Mouse (Mus musculus) gastrocnemius, adult 8-10 months (tissue): Measurements from ENCODE around the gene Sall1. TPM values are rescaled to one million over a fixed set of nuclear protein-coding genes. Genes with fewer than 3 reads are reported as not detected.

ENCODE experiments used
- DNase-seq, 2 experiments: peaks; one replicate each; pipeline ENCODE4 v3.0.0; 2022; ENCODE audit warnings: low spot score in 2 of 2
- total RNA-seq, 4 experiments: library from RNA; stranded (reverse); gene quantifications; 2 replicates each; pipeline ENCODE4 v1.2.4; 2022

Gene Sall1
- total RNA-seq, 4 experiments from 2014 or later = not detected

DNA sequence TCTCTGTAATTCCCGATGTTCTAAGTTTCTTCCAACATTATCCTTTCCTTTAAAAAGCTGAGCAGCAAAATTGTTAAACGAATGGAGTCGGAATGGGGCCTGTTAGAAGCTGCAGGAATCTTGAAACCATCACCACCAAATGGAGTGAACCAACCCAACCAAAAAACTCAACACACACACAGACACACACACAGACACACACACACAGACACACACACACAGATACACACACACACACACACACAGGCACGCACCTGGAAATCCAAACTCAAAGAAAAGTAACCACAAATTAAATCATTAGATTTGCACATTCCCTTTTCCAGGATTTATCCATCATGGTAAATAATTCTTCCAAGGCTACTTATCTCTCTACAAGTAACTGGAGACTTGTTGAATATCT is 5.0 kb downstream of the Sall1 start:
- DNase-seq = no peak

DNA sequence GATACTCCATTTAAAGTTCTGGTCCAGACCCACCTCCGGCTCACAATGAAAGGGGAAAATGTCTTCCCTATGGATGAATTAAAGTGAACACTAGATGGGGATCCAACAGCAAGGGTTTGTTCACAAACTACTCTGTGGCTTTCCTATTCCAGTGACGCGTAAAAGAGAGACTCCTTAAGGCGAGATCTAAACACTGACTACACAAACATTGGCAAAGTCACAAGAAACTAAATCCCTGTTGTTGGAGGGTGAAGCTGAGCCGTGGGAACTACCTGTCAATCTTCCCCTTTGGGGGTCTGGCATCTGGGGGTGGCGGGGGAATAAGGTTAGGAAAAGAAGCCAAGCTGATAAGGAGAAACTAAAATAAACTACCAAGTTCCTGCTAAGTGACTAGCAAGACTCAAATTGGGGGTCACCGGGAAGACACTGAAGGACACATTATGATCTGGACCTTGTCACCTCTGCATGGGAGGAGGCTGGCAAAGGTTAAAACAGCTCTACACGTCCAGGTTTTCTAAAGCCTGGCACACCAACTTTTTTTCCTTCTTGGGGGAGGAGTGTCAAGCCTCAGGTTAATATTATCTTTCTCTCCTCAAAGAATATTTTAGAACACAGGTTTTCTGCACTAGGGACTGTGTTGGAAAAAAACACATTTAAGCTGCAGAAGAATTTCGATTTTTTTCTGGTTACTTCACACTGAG is 6.3 kb downstream of the Sall1 start:
- no peak for DNase-seq

DNA sequence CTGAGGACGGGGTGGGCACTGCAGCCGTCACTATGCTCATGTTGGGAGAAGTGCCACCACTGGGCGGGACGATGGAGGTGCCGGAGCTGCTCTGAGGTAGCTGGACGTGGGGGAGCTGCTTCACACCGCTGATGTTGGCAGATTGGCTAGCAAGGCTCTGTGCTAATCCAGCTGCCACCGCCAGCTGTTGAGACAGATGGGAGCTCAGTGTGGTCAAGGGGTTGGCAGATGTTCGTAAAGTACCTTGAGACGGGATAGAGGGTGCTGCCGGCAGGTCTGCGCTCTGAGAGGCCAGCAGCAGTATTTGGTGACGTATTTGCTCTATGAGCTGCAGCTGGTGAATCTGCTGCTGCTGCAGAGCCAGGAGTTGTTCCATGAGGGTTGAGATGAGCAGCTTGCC is 11.6 kb downstream of the Sall1 start:
- DNase-seq = no peak

DNA sequence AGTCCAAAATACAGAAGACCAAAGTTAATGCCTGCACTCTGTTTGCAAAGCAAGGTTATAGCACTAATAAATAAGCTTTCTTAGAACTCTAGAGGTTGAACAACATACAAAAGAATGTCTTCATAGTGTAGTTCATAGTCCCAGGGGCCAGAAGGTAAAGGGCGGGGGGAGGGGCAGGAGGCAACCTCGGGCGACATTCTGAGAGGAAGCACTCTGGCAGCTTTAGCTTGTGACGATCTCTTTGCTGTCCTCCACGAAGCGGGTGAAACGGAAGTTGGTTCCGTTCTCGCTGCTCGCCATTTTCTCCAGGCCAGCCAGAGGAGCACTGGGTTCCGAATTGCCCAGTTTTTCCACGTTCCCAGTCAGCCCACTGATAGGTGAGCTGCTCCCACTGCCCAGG is 15.8 kb downstream of the Sall1 start:
- no peak for DNase-seq

DNA sequence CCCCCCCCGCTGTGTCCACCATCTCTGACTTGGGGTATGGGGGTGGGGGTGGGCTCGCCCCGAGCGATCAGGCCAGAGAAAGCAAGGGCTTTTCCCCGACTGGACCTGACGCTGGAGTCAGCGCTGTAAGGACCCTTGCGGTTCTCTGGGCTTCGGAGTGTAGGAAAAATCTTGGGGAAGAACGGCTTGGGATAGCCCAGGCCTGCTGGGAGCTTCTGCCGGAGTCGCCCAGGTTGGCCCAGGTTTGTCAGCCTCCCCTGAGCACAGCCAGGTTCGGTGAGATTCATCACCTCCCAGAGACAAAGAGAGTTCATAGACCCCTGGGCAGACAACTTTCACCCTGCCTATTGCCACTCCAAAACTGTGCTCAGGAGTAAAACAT is 17.8 kb downstream of the Sall1 start:
- DNase-seq = no peak

DNA sequence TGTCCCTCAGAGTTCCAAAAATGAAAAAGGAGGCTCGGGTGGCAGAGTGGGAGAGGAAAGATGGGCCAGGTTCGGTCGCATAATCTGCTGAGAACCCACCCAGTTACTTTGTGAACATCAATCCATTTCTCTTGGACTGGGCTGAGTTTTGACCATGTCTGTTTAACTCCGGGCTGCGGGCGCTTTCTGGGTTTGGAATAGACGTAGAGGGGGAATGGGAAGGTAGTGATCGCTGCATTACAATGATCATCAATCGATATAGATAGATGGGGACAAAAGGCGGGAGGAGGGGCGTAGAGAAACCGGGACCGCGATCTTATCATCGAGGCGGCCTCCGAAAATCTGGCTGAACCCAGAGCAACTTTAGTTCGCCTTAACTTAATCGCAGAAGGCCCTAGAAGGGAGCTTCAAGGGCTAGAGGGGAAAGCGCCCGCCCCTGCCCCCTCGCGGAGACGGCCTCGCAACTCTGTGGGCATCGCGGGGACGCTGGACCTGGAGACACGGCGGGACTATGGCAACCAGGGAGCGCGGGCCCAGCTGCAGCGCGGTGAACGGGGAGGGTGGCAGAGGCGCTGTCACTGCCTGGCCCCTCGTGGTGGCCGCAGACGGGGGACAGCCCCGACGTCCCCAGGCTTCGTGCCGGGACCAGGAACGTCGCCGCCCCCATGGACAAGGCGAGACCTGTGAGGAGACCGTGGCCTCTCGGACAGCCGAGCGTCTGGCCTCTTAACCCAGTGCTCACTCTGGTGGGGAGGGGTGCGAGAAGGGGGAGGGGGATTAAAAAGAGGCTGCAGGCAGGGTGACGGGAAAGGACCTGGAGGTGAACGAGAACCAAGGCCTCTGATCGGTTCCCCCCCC is 18.5 kb downstream of the Sall1 start:
- no peak for DNase-seq

DNA sequence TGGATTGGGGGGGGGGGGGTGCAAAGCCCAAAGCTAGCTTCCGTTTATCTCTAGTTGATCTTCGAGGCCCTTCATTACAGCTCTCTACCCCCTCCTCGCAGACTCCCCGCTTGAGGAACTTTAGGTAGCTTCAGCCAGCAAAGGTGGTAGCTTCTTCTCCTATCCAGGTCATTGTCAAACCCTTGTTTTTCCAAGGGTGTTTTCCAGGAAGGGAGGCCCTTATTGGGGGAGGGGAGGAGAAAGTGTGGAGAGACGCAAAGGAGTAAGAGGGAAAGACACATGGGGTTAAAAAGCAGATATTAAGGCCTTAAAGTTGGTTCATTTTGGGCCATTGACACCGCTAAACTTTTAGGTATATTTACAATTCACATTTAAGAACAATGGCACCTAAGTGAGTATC is 19.2 kb downstream of the Sall1 start:
- no peak for DNase-seq

DNA sequence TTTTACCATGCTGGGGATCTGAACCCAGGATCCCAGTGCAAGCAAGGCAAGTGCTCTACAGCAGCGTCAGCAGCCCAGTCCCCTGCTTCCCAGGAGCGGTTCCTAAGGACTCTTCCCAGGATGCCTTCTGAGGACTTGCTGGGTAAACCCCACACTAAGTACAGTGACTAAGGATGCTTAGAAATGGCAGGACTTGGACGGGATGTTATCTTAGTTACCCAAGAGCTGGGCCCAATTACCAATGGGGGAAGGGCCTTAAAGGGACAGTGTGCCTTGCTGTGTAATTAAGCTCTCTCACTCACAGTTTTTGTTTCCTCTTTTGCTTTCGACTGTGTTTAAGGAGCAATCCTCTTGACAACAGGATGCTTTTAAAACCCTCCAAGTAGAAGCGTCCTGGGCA is 22.8 kb downstream of the Sall1 start:
- DNase-seq = no peak

DNA sequence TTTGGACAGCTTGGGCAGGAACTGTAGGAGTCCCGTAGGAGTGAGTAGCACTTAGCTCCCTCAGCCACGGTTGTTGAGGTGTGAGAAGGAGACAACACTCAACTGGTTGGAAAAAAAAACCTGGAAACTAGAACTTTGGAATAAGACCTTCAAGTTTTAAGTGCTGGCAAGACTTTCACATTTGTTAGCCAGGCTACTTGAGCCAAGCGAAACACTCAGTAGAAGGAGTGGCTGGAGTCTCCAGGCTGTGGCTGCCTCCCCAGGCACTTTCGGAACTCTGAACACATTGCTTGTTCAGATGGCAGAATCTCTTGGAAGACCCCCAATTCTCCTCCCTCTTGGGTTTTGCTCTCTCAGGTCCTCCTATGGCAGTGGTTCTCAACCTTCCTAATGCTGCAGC is 26.1 kb downstream of the Sall1 start:
- no peak for DNase-seq

DNA sequence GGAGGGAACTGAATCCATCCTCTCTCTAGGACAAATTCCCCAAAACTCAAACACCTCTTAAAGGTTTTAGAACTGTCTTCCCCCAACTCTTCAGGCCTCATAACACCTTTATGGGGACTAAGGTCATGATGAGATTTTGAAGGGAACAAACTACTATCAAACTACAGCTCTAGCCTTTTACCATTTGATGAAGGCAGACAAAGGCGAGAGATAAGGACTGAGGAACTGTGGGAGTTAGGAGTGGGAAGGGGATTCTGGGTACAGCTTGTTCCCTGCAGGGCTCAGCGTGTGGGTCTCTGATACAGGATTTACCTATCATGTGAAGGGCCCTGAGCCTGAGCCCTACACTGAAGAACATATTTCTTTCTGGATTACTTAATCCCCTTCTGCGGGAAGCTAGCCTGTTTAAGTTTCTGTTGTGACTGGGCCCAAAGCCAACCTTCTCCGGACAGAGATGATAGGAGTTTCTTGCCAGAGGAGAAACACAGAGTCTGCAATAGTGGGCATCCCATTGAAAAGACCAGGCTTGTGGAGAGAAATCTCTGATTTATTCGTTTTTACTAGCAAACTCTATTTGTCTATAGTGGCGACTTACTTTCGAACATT is 27.4 kb downstream of the Sall1 start:
- DNase-seq = no peak

DNA sequence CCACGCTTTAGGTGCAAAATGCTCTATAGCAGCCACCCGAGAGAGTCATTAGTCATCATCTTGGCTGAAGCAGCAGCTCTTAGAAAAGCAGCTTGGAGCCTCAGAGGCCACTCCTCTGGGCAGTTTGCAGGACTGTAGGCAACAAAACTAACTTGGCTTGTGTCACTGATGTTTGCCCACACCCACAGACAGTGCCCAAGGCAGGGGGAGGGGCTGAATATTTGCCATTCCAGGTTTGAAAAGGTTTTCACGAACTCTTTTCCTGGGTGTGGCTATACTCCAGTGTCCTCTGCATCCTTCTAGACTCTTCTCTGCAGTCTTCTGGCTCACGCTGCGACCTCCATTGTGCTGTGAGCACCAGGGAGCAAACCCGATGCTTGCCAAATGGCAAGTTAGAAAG is 28.4 kb downstream of the Sall1 start:
- DNase-seq = no peak

DNA sequence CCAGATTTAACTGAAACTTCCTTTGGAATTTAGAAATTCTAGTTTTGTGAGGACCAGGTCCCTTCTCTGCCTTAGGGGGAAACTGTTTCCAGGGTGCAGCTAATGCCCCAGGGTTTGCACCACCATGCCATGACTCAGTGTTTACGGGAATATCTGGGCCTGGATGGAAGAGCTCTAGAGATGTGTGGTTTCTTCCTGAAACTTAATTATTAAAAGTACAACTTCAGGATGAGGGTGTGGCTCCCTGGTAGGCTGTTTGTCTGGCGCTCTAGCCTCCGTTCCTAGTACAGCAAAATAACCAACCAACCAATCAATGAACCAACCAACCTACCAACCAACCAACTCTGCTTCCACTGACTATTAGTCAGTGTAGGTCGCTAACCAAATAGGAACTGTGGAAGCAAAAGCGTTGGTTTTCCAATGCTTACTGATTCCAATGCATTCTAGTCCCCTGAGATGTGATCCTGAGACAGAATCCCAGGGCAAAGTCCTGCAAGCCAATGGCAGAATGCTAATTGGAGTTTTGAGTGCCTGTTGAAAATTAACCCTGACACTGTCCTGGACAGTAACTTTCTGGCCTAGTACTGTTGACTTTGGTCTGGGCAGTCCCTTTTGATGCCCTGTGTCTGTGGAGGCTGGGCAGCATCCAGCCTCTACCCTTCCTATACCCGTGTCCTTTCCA is 31.0 kb downstream of the Sall1 start:
- DNase-seq = no peak

DNA sequence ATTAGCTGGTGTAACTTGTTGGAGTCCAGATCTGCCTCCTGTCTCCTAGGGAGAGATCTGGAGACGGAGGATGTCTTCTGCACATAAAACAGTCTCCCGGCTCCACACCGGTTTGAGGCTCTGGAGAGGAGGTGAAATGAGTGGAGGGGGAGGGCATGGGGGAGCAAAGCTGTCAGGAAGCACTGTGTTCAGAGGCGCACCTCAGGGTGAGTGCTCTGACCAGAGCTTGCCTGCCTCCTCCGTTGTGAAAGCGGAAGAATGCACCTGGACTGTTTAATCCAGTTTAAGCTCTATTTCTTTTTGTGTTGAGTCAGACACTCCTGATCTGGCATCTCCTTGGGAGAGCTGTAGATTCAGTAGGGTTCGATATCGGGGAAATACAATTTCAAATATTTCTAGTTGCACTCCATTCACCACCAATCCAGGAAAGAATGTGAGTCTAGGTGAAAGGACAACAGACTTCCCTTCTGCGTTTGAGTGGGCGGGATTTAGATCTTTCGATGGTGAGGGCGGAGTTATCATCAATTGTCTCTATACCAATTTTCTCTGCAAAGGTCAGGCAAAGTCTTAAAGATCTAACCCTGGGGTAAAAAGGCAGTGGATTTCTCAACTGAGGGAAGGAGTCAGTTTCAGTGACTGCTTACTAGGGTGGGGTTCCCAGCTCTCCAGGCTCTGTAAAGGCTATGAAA is 31.8 kb downstream of the Sall1 start:
- DNase-seq = no peak

DNA sequence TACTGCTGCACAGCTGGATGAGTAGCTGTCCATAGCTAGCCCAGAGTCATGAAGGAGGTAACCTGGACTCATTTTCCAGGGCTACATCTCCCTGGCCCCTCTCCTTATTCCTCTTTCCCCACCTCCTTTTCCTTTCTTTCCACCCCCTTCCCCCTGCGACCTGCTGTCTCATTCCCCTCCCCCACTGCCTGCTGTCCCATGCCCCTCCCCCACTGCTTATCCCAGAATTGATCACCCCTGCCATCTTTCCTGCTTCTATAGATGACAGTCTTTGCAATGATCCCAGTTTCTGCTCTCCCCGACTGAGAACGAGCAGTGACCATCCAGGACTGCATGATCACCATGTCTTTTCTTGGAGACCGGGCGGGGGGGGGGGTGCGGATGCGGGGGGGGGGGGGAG is 35.2 kb downstream of the Sall1 start:
- no peak for DNase-seq

DNA sequence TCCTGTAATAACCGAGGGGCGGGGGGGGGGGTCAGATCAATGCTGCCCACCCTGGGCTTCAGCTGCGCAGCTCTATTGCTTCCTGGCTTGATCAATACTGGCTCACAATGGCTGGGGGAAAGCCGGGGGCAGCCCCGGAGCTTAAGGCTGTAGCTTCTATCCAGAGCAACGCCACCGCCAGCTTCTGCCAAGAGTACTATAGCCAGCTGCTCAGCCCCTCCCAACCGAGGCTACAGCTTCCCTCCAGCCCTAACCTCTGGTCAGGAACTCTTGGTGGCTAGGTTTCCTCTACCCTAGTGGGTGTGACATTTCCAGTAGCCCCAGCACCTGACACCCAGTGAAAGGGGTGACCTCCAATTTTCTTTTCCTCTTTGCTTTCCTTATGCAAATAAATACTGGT is 36.8 kb downstream of the Sall1 start:
- no peak for DNase-seq

DNA sequence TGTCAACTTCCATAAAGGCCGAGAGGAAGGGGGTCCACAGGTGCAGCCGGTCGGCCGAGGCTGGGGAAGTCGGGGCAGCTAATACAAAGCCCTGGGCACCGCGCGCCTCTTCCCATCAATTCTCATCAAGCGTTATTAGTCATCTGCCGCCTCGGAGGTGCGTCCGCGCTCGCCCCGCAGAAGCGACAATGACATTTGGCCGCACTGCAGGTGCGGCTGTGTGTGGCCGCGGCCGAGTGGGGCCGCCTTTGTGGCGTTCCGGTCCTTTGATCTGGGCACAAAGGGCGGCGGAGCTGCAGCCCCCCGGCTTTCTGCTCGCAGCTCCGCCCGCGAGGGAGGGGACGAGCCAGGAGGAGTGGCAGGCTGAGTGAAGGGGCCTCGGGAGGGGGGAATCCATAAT is 37.5 kb downstream of the Sall1 start:
- DNase-seq = no peak

DNA sequence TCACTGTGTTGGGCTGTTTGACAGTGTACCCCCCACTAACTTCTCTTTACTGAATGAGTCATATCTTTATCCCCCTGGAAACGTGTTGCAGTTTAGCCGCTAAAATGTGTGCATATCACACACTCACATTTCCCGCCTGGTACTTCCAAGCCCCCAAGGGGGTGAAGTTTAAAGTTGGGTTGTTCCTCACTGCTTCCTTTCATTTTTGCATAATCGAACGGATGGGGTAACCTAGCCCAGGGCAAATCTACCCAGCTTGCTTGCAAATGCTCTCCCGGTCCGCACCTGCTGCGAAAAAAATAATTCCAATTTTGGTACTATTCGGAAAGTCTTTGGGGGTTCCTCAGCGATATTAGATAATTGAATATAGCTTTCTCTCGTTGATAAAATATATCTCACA is 38.2 kb downstream of the Sall1 start:
- DNase-seq = no peak

DNA sequence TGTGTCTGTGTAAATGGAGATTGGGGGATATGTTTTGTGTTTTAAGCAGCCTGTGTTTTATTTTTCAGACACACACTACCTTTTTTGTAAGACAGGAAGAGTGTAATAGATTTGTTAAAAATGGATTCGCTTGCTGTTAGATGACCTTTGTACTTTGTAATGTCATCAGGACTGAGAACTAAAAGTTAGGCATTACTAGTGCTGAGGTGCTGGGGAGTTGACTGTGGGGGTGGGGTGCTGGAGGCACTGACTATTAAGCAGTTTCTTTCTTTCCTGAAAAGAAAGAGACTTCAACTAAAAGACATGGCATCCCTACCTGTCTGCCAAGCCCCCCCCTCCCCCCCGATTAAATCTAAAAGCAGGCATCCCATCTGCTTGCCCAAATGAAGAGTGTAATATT is 39.9 kb downstream of the Sall1 start:
- no peak for DNase-seq

DNA sequence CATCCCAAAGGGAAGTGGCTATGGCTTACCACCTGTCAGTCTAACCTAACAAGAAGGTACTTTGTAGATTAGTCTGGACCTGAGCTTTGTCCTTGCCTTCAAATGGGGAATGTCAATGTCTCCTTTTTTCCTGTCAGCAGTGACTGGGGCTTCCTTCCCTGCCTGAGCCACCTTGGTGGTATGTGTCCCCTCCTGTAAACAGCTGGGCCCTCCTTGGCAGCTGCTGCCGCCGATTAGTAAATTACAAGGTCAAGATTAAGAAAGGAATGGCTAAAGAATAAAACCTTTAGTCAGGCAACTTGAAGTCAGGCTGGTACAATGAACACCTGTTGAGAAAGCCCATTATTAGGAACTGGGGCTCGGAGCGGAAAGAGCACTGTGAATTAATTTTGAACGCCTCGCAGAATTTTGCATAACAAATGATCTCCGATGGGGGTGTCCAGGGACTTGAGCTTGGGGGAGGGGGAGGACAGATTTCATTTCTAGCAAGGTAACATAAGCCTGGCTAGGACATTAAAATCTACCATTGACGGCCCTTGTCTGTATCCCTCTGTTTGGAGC is 40.5 kb downstream of the Sall1 start:
- no peak for DNase-seq

DNA sequence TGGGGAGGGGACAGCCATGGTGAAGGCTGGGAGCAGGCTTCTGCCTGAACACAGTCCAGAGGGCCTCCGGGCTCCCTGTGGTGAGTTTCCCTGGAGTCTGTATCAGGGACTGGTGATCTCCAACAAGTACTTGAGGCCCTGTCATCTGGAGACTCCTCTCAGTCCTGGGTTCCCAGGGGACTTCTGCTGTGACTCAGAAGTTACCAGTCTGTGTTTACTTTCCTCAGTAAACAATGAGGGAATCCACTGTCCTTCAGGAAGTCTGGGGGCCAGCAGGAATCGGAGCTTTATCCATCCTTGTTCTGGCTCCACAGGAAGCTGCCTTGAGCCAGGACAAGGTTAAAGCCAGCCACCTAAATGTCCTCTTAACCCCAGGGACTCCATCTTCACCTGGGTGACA is 41.8 kb downstream of the Sall1 start:
- DNase-seq = no peak

DNA sequence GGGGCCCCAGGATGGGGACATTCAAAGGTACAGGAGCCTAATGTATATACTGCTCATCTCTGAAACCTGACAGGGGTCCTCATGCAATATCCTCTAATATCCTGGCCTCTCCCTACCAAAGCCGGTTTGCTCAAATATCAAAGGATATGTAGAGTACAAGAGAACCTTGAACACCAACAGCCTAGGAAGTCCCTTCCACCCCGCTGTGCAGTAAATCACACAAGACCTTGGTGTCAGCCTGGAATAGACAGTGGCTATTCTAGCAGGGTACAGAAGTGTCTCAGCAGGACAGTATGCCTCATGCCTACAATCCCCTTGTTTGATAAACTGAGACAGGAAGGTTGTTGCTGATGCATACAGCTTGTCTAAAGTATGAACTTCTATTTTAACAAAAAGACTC is 46.7 kb downstream of the Sall1 start:
- DNase-seq = no peak
